Mouse (Mus musculus) T-helper 17 cell (primary cell): ENCODE results near the gene Nprl3.
"Not testable (repeated sequence)": the region's sequence is repeated elsewhere in the genome, so short reads cannot be mapped to it uniquely, and the experiment has no call there.

Experiments used
- in situ Hi-C, 2 experiments: fragments of 300-600 bp; cut with MboI, MseI; formaldehyde crosslinking; loops; 1 replicate in 1 of 2; 2 replicates in 1 of 2; pipeline ENCODE4 v1.15.1; 2025; ENCODE audit warnings: high pct_unique_total_duplicates in 2 of 2

The Nprl3 gene

DNA sequence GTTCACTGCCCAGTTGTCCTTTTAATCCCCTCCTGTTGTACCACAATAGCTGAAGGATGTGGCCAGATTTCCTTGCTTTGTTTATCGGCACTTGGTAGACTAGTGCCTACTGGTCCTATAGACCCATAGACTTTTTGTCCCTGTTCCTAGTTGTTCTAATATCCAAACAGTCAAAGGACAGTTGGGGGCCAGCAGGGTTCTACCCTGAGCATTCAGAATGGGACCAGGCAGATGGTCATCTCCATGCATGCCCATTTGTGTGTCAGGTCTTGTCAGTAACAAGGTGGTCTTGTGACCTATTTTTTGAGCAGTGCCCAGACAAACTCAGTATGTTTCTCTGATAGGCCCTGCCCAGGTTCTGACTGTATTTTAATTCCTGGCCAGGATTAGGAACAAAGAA is 40.5 kb downstream of the Nprl3 start:
- in situ Hi-C loops = no loop called here

DNA sequence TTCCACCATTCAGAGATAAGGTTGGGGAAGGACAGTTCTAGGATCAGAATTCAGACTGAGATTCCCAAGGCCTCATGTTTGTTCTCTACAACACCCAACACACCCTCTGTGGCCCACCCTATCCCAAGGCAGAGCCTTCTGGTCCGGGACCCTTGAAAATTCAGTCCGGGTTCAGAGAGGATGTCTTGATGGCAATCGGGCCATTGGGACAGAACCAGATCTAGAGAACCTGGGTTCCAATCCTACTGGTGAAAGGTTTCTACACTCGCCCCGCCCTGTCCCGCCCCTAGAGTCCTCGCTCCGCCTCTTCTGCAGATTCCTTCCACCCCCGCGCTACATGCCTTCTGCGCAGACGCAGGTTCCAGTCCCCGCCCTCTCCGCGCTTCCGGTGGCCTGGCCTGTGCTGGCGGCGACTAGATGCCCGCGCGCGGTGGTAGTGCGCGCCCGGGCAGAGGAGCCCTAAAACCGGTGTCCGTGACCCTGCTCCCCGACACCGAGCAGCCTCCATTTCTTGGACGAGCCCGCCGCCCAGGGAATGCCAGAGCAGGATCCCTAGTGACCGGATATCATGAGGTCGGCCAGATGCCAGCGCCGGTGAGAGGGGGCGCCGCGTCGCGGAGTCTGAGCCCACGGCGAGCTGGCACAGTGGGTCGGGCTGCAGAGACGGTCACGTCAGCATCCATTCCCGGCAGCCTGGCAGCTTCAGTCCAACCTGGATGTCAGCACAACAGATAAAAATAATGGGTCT is 41.2 kb downstream of the Nprl3 start, which contains the start of gene Mpg:
TSS of gene Mpg (plus strand) at position 382 of the 748 bp plus-strand sequence.
- in situ Hi-C loops = no loop called here

DNA sequence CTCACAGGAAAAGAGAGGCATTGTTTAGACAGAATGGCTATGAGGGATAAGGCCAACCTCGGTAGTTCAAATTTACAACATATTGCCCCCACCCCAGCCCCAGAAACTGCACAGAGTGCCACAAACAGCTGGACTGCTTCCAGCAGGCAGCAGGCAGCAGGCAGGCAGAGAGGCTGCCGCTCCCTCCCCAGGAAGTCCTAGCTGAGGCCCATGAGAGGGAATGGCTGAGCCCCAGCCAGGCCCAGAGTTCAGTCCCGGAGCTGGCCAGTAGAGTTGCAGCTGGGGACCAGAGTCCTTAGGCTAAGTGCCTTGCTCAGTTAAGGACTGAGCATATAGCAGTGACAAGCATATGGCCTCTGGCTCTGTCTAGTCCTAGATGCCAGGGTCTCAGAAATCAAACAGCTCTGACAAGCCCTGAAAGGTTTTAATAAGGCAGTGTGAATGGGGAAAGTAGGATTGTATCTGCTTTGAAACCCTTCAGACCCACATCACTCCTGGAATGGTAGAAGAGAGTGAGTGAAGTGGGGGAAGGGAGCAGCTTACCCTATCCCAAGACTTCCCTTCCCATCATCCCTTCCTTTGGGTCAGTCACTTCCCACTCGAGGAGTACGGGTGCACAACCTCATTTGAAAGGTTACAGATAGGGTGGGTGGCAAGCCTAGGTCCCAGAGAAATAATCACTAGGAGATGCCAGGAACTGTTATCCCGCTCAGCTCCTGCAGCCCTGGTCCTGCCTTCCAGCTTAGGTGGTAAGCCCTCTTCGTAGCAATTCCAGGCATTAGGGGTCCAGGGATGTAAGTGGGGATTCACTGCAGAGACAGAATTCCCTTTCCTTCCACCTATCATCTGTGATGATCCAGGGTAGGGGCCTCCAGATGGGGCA is 42.0 kb downstream of the Nprl3 start:
- in situ Hi-C loops = no loop called here

DNA sequence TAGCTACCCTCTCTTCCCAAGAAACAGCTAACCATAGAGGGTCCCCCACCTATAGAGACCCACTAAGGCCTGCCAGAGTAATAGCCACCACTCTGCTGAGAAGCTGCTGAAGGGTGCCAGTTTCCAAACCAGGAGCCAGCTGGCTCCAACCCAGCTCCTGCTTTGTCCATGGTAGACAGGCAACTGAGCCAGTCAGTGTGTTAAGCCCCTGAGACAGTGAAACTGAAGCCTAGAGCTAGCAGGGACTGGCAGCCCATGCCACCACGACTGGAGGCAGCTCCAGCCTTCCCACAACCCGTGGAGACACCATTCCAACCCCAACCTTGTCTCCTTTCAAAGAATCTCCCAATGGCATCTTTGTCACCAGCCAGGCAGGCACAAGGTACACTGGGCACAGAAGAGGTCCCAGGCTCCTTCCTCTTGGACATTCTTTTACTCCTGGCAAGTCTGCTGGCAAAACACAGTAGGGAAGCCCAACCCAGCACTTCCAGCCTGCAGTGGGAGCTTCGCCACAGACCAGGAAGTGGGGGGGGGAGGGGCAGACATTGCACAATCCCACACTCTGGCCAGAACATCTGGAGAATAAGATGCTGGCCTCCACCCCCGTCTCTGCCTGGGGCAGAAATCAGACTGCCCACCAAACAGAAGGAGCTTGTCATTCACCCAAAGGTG is 42.9 kb downstream of the Nprl3 start:
- in situ Hi-C loops = no loop called here

DNA sequence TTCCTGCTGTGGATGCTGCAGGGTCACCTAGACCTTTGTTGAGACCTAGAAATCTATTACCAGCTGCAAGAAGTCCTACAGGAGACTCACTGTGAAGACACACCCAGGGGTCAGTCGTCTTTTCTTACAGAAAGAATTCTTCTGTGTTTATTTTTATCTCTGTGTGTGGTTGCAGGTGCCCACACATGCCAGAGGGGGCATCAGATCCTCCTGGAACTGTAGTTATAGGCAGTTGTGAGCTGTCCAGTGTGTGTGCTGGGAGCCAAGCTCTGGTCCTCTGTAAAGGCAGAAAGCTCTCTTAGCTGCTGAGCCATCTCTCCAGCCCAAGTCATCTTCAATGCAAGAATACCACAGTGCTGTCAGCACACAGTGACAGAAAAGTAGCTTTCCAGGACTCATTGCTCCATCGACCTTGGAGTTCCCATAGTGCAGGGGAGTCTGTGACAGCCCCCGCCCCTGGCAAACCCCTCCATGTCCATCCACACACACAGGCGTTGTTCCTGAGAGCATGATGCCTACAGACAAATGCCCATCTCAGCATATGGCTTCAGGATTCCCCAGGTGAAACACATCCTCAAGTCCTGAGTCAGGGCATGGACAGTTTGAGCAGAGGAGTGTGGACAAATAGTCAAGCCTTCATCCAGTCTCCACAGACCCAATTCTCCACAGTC is 44.1 kb downstream of the Nprl3 start:
- in situ Hi-C loops = no loop called here

DNA sequence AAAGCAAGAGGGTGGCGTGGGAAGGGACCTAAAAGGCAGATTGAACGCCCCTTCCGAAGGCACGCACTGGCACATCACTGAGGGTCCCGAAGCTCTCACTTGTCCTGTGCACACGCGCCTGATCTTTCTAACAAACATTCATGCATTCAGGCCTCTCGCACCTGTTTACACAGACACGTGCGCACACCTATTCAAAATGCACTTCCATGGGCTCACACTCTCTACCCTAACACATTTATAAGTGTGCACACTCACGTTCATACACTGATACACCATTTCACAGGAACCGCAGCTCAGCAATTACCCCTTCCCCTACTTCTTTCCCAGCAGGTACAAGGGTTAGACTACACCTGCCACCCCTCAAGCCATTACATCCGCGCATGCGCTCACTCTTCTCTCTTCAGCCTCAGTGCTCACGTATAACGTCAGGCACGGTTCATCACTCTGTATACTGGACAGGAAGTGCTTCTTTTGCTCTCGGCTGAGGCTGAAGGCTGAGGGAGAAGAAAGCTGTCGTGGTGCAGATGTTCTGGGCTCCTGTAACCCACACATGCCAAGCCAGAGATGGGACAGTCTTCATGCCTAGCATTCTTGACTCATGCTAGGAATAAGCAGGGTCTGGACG is 44.8 kb downstream of the Nprl3 start:
- in situ Hi-C loops = no loop called here

DNA sequence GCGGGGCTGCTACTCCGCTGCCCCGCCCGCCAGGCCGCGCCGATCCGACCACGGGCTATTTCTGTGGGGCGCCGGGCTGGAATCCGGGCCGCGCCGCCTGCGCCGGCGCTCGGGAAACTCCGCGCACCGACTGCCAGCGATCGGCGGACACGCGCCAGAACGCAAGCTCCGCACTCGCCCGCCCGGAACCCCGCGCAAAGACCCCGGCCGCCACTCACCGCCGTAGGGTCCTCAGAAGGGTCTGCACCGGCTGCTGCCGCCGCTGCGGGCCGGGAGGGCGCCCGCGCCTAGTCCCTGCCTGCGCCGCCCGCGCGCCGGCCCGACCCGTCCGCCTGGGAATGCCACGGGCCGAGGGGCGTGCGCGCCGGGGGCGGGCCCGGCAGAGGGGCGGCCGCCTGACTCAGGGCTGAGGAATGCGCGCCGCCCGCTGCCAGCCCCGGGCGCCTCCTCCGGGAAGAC is 45.5 kb downstream of the Nprl3 start, which contains the start of gene Rhbdf1:
TSS of gene Rhbdf1 (minus strand) at position 350 of the 459 bp plus-strand sequence.
- in situ Hi-C loops = no loop called here

DNA sequence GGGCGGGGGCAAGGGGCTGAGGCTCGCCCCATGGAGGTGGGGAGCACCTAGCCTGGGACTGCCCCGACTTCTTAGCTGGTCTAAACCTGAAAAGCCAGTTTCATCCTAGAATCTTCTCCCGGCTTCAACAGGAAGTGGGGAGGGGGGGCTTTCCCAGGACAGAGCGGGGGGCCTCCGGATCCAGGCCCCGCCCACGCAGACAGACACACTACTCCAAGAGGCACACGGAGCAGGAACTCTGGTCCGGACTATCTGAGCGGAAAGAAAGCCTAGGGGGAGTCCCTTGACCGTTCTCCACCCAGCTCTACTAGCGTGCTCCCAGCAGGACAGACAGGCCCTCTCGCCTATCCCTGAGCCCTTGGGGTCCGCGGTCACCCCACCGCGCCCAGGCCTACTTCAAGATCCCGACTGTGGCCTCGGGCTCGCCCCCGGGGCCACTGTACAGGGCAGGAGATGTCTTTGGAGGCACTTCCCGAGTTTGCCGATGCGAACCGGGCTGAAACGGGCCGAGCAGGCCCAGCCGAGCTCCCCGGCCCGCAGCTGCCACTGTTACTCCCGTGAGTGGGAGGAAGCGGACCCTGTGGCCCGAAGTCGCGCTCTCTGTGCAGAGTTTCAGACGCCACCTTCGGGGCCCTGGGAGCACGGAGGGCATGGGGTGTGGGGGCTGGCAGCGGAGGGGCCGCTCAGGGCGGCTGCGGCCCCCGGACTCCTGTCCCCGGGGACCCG is 46.1 kb downstream of the Nprl3 start:
- in situ Hi-C loops = no loop called here

DNA sequence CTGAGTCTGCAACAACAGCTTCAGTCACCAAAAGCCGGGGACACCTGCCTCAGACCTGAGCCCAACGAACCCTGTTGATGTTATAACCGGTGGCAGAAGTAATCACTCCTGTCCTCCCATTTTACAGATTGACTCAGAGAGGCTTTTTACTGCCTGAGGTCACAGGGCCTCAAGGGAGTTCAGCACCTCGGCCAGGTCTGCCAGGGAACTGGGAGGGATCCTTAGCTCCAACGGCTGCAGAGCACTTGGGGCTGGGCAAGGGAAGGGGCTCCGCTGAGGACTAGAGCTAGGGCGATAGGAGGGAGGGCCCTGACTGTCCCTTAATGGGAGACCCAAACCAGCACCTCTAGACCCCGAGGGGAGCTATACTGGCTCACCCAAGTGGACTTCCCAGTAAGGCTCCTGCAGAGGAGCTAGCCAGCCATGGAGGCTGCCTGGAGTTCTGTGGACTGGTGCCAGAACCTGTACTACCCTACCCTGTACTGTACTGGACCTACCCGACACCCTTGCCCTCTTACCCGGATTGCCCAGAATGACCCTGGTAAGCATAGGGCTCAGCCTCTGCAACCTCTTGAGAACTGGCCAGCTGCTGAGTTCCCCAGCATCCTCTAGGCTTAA is 46.8 kb downstream of the Nprl3 start:
- in situ Hi-C loops = no loop called here

DNA sequence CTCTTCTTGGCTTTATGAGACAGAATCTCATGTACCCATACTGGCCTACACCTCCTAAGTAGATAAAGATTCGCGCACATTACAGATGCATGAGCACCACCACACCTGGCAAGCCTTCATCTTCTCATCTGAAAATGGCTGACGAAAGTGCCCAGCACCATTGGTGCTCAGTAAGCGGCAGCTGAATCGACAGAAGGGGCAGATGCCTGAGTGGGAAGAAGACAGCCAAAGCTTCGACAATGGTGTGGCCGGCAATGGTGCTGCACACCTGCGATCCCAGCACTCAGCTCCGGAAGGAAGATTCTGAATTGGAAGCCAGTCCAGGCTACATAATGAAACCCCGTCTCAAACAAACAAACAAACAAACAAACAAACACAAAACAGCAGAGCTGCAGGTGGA is 48.2 kb downstream of the Nprl3 start:
- in situ Hi-C loops = loop anchor here in 1 of 2 experiments (5.0 kb wide), 1 partner anchor 98 kb away; no protein-coding TSS in a partner anchor

DNA sequence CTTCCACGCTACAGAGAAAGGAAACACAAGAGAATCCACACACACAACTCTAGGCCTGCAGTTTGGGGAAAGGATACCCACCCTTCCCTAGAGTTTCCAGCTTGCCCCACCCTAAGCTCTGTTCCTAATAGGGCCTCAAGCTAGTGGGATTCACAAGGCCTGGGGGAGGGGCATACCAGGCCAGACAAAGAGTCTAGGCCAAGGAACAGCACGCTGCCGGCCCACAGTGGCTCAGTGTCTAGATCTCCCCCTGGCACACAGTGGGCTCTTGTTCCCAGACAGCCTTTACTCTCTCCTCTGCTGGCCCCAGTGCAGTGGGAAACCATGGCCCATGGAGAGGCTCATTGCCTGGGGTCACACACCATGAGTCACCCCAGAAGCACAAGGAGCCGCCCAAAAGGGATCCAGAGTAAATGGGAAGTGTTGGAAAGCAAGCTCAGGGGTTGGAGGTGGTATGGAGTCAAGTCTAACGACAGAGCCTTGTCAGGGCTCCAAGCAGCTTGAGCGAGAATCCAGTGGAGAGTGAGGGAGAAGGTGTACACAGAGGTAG is 48.9 kb downstream of the Nprl3 start:
- in situ Hi-C loops = loop anchor here in 1 of 2 experiments (5.0 kb wide), 1 partner anchor 99 kb away; no protein-coding TSS in a partner anchor

DNA sequence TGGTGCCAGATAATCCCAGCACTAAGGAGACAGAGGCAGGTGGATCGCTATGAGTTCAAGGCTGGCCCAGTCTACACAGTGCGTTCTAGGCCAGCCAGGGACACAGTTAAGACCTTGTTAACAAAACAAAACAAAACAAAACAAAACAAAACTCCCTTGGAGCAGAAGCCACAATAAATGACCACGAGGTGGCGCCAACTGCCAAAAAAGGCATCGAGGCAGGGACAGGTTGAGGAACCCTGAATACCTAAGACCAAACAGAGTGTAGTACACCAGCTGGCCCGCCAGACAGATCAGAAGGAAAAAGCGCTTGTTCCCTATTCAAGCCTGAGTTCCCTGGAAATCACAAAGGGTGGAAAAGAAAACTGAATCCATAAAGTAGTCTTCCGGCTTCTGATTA is 50.7 kb downstream of the Nprl3 start:
- in situ Hi-C loops = loop anchor here in 1 of 2 experiments (5.0 kb wide), 1 partner anchor 100 kb away; no protein-coding TSS in a partner anchor

DNA sequence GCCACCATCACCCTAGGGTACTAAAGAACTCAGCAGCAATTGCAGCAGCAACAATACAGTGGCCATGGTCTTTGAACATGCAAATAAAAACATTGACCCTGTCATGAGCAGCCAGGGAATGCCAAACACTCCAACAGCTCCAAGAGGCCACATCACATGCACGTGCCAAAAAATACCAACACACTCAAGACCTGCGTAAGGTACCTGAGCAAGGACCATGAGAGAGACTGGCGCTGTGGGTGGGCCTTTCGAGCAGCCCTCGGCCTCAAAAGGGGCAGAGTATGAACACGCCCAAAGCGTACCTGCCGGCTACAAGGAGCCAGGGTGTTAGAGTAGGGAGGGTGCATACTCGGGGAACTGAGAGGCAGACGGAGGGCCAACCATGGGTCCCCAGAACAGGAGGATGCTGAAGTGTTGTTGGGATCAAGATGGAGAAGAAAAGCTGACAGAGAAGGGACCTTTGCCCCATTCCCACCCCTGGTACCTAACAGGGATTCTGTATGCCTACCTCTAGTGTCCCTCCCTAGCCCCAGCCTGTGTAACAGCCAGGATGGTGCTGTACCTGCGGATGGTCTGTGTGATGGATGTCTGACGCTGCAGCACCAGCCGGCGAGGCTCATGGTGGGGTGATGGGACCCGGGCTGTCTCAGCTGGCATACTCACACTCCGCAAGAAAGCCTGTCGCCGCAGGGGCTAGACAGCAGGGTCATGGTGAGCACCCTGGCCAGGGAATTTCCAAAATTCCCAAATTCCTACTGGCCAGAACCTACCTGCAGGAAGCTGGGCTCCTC is 51.9 kb downstream of the Nprl3 start:
- in situ Hi-C loops = loop anchor here in 1 of 2 experiments (5.0 kb wide), 1 partner anchor 102 kb away; no protein-coding TSS in a partner anchor

DNA sequence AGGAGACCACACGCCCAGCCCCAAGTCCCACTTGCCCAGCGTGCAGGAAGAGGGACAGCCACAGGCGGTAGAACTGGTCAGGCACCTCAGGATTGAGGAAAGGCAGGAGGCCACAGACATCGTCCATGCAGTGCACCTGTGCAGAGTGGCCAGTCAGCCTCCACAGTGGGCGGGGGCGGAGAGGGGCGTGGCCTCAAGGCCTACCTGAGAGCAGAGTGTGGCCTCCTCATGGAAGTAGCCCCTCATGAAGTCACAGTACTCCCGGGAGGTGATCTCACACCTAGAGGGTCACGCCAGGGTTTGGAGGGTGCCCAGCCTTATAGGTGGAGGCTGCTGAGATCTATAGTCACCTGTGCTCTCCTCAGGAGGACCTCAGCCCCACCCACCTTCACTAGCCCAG is 56.9 kb downstream of the Nprl3 start:
- in situ Hi-C loops = no loop called here

DNA sequence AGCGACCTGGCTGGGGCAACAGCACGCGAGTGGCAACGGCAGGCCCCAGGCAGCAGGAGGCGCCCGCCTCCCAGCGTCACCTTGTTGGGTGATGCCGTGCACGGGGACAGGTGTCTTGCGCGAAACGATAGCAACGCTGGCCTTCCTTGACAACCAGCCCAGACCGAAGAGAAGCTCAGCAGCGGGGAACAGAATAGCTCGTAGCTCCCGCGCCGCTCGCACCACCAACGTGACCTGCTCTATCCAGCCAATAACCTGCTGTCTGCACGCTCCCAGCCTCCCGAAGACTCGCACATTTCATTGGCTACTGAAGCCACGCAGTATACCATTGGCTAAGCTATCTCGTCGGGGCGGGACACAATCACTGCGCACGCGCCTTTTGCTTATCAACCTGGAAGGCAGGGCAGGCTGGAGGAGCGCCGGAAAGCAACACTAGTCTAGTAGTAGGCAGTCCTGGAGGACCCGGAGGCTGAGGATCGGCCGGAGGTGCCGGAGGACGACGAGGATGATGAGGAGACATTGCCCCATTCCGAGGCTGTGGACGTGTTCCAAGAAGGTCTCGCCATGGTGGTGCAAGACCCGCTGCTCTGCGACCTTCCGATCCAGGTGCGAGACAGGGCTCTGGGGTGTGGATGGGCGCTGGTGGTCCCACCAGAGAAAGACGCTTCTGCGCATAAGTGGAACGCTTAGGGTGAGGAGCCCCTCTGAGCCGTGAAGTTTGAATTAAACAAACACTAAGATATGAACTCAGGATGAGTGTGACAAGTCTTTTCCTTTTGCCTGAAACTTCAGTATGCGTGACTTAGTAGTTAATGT is 62.2 kb downstream of the Nprl3 start, which contains the start of gene Snrnp25:
TSS of gene Snrnp25 (plus strand) at position 358 of the 816 bp plus-strand sequence.
- in situ Hi-C loops = no loop called here

DNA sequence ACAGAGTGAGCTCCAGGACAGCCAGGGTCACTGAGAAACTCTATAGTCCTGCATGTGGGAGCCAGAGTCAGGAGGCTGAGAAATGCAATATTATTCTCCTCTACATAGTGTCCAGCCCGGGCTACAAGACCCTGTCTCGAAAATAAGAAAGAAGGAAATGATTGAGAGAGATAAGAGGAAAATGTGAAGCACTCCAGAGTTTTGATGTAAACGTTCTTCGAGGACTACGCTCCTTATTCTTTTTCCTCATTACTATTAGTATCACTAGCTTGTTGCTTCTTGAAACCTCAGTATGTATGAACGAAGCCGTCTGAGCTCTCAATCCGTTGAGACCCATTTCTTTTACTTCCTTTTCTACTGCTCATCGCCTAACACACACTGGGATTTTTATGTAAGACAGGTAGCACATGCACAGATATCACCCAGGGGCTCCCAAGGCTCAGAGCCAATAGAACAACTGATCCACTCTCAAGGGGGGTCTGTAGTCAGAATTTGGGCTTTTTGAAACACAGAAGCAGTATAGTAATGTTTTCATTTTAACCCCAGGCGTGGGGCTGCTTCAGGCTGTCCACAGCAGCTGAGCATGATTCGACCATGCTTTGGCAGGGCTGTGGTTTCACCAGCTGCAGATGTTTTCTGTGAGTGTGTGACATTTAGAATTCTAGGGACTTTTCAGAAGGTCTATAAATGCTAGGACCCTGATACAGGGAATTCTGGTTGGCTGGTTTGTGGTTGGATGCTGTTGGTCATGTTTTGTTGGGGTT is 65.4 kb downstream of the Nprl3 start:
- in situ Hi-C loops = no loop called here

DNA sequence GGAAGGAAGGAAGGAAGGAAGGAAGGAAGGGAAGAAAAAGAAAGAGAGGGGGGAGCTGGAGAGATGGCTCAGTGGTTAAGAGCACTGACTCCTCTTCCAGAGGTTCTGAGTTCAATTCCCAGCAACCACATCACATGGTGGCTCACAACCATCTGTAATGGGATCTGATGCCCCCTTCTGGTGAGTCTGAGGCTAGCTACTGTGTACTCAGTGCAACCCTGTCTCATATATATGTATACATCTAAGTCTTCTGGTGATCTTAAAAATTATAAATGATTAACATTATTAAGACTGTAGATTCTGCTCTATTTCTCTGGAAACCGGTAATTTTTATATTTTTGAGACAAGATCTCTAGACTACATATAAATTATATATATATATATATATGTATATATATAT is 66.5 kb downstream of the Nprl3 start:
- in situ Hi-C loops = not testable (repeated sequence)
